Mouse (Mus musculus): Measurements from ENCODE around the gene Psmd12. TPM values are rescaled to one million over a fixed set of nuclear protein-coding genes. Genes with fewer than 3 reads are reported as not detected.
"Not testable (repeated sequence)": the region's sequence is repeated elsewhere in the genome, so short reads cannot be mapped to it uniquely, and the experiment has no call there.

The Psmd12 gene
- polyA plus RNA-seq, 1 experiment from 2014 or later = 101 TPM

GRCm38 (mm10) chr11:107469031-107469522 lies 10.2 kb upstream of the Psmd12 start:
- Histone ChIP-seq H3K4me3 (ENCODE audit: inconsistent target) (peak overlapping the region; percentile 88), H3K36me3 (ENCODE audit: inconsistent target) (no peaks in the 10 kb centered on the region), H3K27ac (peak overlapping the region; percentile 87), H3K79me2 (ENCODE audit: inconsistent target) (peaks cover 48% of the 10 kb centered on the region; the same call in 1 of the 2 replicates)
- WGBS (ENCODE audit: missing documents) = under 1% methylated on average over 37 of the region's 38 CpGs

- peak overlapping the region; percentile 88 for H3K4me3 ChIP-seq (ENCODE audit: inconsistent target)
- H3K27ac ChIP-seq = peak overlapping the region; percentile 87
- under 1% methylated on average over 55 of the region's 59 CpGs for WGBS (ENCODE audit: missing documents)
- H3K79me2 ChIP-seq (ENCODE audit: inconsistent target) = peaks cover 42% of the 10 kb centered on the region; the same call in 1 of the 2 replicates
- H3K36me3 ChIP-seq (ENCODE audit: inconsistent target) = no peaks in the 10 kb centered on the region
These were observed 9.5 kb upstream of the Psmd12 start for GRCm38 (mm10) chr11:107469523-107470371.

GRCm38 (mm10) chr11:107470521-107471041 lies 8.7 kb upstream of the Psmd12 start, which contains the start of gene Pitpnc1:
Pitpnc1 (minus strand) TSS chr11:107470699.
- WGBS (ENCODE audit: missing documents) = under 1% methylated on average over 37 of the region's 37 CpGs

GRCm38 (mm10) chr11:107471071-107471720 lies 8.1 kb upstream of the Psmd12 start:
- Histone ChIP-seq H3K36me3 (ENCODE audit: inconsistent target) (no peaks in the 10 kb centered on the region), H3K4me3 (ENCODE audit: inconsistent target) (peak overlapping the region; percentile 45), H3K27ac (peak overlapping the region; percentile 39), H3K79me2 (ENCODE audit: inconsistent target) (peaks cover 27% of the 10 kb centered on the region; the same call in 1 of the 2 replicates)
- WGBS (ENCODE audit: missing documents) = 4% methylated on average over 6 of the region's 11 CpGs

More at GRCm38 (mm10) chr11:107470521-107471041, 8.7 kb upstream of the Psmd12 start, which contains the start of gene Pitpnc1:
- no peaks in the 10 kb centered on the region for H3K36me3 ChIP-seq (ENCODE audit: inconsistent target)
- H3K27ac ChIP-seq = peak within 1 kb of the TSS; percentile 87
- peak within 1 kb of the TSS; percentile 88 for H3K4me3 ChIP-seq (ENCODE audit: inconsistent target)
- peaks cover 33% of the 10 kb centered on the region; the same call in 1 of the 2 replicates for H3K79me2 ChIP-seq (ENCODE audit: inconsistent target)

- WGBS (ENCODE audit: missing documents) = 96% methylated on average over 3 of the region's 3 CpGs
- H3K27ac ChIP-seq = no peak overlapping the region
These were observed 7.0 kb upstream of the Psmd12 start for GRCm38 (mm10) chr11:107472304-107472703.

GRCm38 (mm10) chr11:107473137-107473820 lies 6.0 kb upstream of the Psmd12 start:
- H3K4me3 ChIP-seq (ENCODE audit: inconsistent target) = no peak overlapping the region
- H3K27ac ChIP-seq = no peak overlapping the region
- peaks cover 9% of the 10 kb centered on the region; the same call in 1 of the 2 replicates for H3K79me2 ChIP-seq (ENCODE audit: inconsistent target)
- no peaks in the 10 kb centered on the region for H3K36me3 ChIP-seq (ENCODE audit: inconsistent target)
- 21% methylated on average over 7 of the region's 8 CpGs for WGBS (ENCODE audit: missing documents)

More at GRCm38 (mm10) chr11:107472304-107472703, 7.0 kb upstream of the Psmd12 start:
- H3K79me2 ChIP-seq (ENCODE audit: inconsistent target) = peaks cover 16% of the 10 kb centered on the region; the same call in 1 of the 2 replicates
- no peak overlapping the region for H3K4me3 ChIP-seq (ENCODE audit: inconsistent target)
- H3K36me3 ChIP-seq (ENCODE audit: inconsistent target) = no peaks in the 10 kb centered on the region

- 0% methylated on average over 10 of the region's 10 CpGs for WGBS (ENCODE audit: missing documents)
- peaks cover 56% of the 10 kb centered on the region for H3K79me2 ChIP-seq (ENCODE audit: inconsistent target)
- peak overlapping the region; percentile 68 for H3K27ac ChIP-seq
- H3K36me3 ChIP-seq (ENCODE audit: inconsistent target) = peaks cover 7% of the 10 kb centered on the region; the same call in 1 of the 2 replicates
- peak overlapping the region; percentile 91 for H3K4me3 ChIP-seq (ENCODE audit: inconsistent target)
These were observed 549 bp downstream of the Psmd12 start for GRCm38 (mm10) chr11:107479862-107480203.

- no peak overlapping the region for H3K4me3 ChIP-seq (ENCODE audit: inconsistent target)
- H3K79me2 ChIP-seq (ENCODE audit: inconsistent target) = peaks cover 72% of the 10 kb centered on the region
- 97% methylated on average over 3 of the region's 3 CpGs for WGBS (ENCODE audit: missing documents)
- no peak overlapping the region for H3K27ac ChIP-seq
- peaks cover 42% of the 10 kb centered on the region for H3K36me3 ChIP-seq (ENCODE audit: inconsistent target)
These were observed 5.1 kb downstream of the Psmd12 start for GRCm38 (mm10) chr11:107484341-107484740.

- H3K4me3 ChIP-seq (ENCODE audit: inconsistent target) = no peak overlapping the region
- no peak overlapping the region for H3K27ac ChIP-seq
- WGBS (ENCODE audit: missing documents) = 85% methylated on average over 8 of the region's 8 CpGs
- no peaks in the 10 kb centered on the region for H3K79me2 ChIP-seq (ENCODE audit: inconsistent target)
- H3K36me3 ChIP-seq (ENCODE audit: inconsistent target) = peaks cover 11% of the 10 kb centered on the region; the same call in 1 of the 2 replicates
These were observed 23.5 kb downstream of the Psmd12 start for GRCm38 (mm10) chr11:107502801-107503200.

- H3K27ac ChIP-seq; H3K4me3 ChIP-seq (ENCODE audit: inconsistent target); H3K79me2 ChIP-seq (ENCODE audit: inconsistent target); H3K36me3 ChIP-seq (ENCODE audit: inconsistent target): not testable (repeated sequence)
- WGBS (ENCODE audit: missing documents) = 79% methylated on average over 1 of the region's 4 CpGs
These were observed 25.1 kb downstream of the Psmd12 start for GRCm38 (mm10) chr11:107504364-107504763.

GRCm38 (mm10) chr11:107506260-107506659 lies 27.0 kb downstream of the Psmd12 start:
- WGBS (ENCODE audit: missing documents) = 29% methylated on average over 1 of the region's 1 CpGs
- Histone ChIP-seq H3K4me3 (ENCODE audit: inconsistent target) (no peak overlapping the region), H3K27ac (no peak overlapping the region), H3K79me2 (ENCODE audit: inconsistent target) (no peaks in the 10 kb centered on the region), H3K36me3 (ENCODE audit: inconsistent target) (no peaks in the 10 kb centered on the region)

GRCm38 (mm10) chr11:107509631-107510338 lies 30.5 kb downstream of the Psmd12 start:
- no peaks in the 10 kb centered on the region for H3K79me2 ChIP-seq (ENCODE audit: inconsistent target)
- no peaks in the 10 kb centered on the region for H3K36me3 ChIP-seq (ENCODE audit: inconsistent target)
- H3K27ac ChIP-seq = peak overlapping the region; percentile 39; the same call in 1 of the 2 replicates
- no peak overlapping the region for H3K4me3 ChIP-seq (ENCODE audit: inconsistent target)
- 57% methylated on average over 10 of the region's 11 CpGs for WGBS (ENCODE audit: missing documents)

- H3K4me3 ChIP-seq (ENCODE audit: inconsistent target) = no peak overlapping the region; the same call in 1 of the 2 replicates
- H3K79me2 ChIP-seq (ENCODE audit: inconsistent target) = no peaks in the 10 kb centered on the region
- H3K36me3 ChIP-seq (ENCODE audit: inconsistent target) = no peaks in the 10 kb centered on the region
- WGBS (ENCODE audit: missing documents) = 14% methylated on average over 18 of the region's 18 CpGs
- peak overlapping the region; percentile 39 for H3K27ac ChIP-seq
These were observed 31.3 kb downstream of the Psmd12 start for GRCm38 (mm10) chr11:107510362-107511269.

All from macrophage (primary cell).